ENCODE assay signal across 11 mouse cellular contexts in genomic region chr2:164036520-164037019, GRCm38 (mm10). TPM values are rescaled to one million over a fixed set of nuclear protein-coding genes. Genes with fewer than 3 reads are reported as not detected.
A peak's percentile ranks its signal among the peaks of the same experiment; 100 is the strongest.
DNase-seq lines count a peak whose midpoint lies in the region; ATAC-seq and TF ChIP-seq lines count a peak whose summit lies in the region.
"Had no signal": no experiment of that assay in that cellular context is flagged by ENCODE, and none has a peak within 500 bp of the region (broad histone marks: within the 10 kb centered on the region; RNA-seq: fewer than 3 reads in every experiment).

No protein-coding gene starts in this region.

- peak; percentile 16 for DNase-seq in heart, postnatal 0 days (ENCODE audit: low spot score)
- no peak for DNase-seq in heart, embryonic 10.5 days (ENCODE audit: low spot score)
- DNase-seq in embryonic facial prominence, embryonic 11.5 days (ENCODE audit: low spot score): peak; percentile 17
- DNase-seq in liver, postnatal 0 days: peak; percentile 34
- no peak for DNase-seq in adipocyte (ENCODE audit: low spot score)
- DNase-seq in adrenal gland, postnatal 10 days: no peak
- no peak for DNase-seq in left cerebral cortex, adult 18-20 months (ENCODE audit: low spot score in 2 of 2)

- no peak overlapping the region for H3K4me3 ChIP-seq in heart, postnatal 0 days (ENCODE audit: low read depth, low read length)
- no peak overlapping the region for H3K4me3 ChIP-seq in heart, embryonic 10.5 days
- no peak overlapping the region for H3K4me3 ChIP-seq in ES-Bruce4 (ENCODE audit: low read depth, low read length)
- H3K4me3 ChIP-seq in embryonic facial prominence, embryonic 11.5 days (ENCODE audit: low read depth, low read length): no peak overlapping the region
- H3K4me3 ChIP-seq in liver, postnatal 0 days (ENCODE audit: low read depth, low read length): no peak overlapping the region
- H3K4me3 ChIP-seq: stomach, embryonic 15.5 days had no signal

- 0 out of 2 replicates have a peak, but pooled peaks cover 6% of the 10 kb centered on the region for H3K27me3 ChIP-seq in heart, postnatal 0 days (ENCODE audit: control insufficient read depth, insufficient read depth, low read length)
- peaks cover 4% of the 10 kb centered on the region; the same call in 1 of the 2 replicates for H3K27me3 ChIP-seq in heart, embryonic 10.5 days (ENCODE audit: insufficient read depth, poor library complexity, severe bottlenecking)
- no peaks in the 10 kb centered on the region for H3K27me3 ChIP-seq in ES-Bruce4 (ENCODE audit: control insufficient read depth, insufficient read depth, low read length, poor library complexity, severe bottlenecking)
- no peaks in the 10 kb centered on the region for H3K27me3 ChIP-seq in embryonic facial prominence, embryonic 11.5 days (ENCODE audit: control insufficient read depth, insufficient read depth, low read length)
- H3K27me3 ChIP-seq in liver, postnatal 0 days (ENCODE audit: insufficient read depth, low read length): no peaks in the 10 kb centered on the region
- H3K27me3 ChIP-seq: stomach, embryonic 15.5 days had no signal

- H3K27ac ChIP-seq in heart, postnatal 0 days (ENCODE audit: low read depth): no peak overlapping the region
- H3K27ac ChIP-seq in heart, embryonic 10.5 days: no peak overlapping the region
- H3K27ac ChIP-seq in ES-Bruce4 (ENCODE audit: insufficient read depth, low read length): no peak overlapping the region
- no peak overlapping the region for H3K27ac ChIP-seq in embryonic facial prominence, embryonic 11.5 days (replicated peaks; ENCODE audit: low read depth, low read length)
- H3K27ac ChIP-seq in liver, postnatal 0 days (ENCODE audit: low read depth): no peak overlapping the region
- H3K27ac ChIP-seq: stomach, embryonic 15.5 days had no signal

- TF ChIP-seq CTCF in heart, postnatal 0 days (IDR thresholded peaks at IDR 0.05; ENCODE audit: low read depth): peak; percentile 45
- TF ChIP-seq CTCF in ES-Bruce4 (IDR thresholded peaks at IDR 0.05; ENCODE audit: low read depth, low read length): peak; percentile 62
- peak; percentile 39 for TF ChIP-seq CTCF in liver, postnatal 0 days (IDR thresholded peaks at IDR 0.05; ENCODE audit: low read depth)

- no peak overlapping the region for H3K9ac ChIP-seq in heart, postnatal 0 days (replicated peaks; ENCODE audit: low read depth, low read length)
- H3K9ac ChIP-seq in ES-Bruce4 (ENCODE audit: low read depth, poor library complexity, severe bottlenecking): no peak overlapping the region
- H3K9ac ChIP-seq in embryonic facial prominence, embryonic 11.5 days (replicated peaks; ENCODE audit: low read length): no peak overlapping the region
- no peak overlapping the region for H3K9ac ChIP-seq in liver, postnatal 0 days (replicated peaks)
- H3K9ac ChIP-seq: stomach, embryonic 15.5 days had no signal

- H3K4me1 ChIP-seq in heart, postnatal 0 days (ENCODE audit: control insufficient read depth, insufficient read depth): 0 out of 2 replicates have a peak, but pooled peaks cover 3% of the 10 kb centered on the region
- peaks cover 7% of the 10 kb centered on the region for H3K4me1 ChIP-seq in heart, embryonic 10.5 days
- H3K4me1 ChIP-seq in ES-Bruce4 (ENCODE audit: control insufficient read depth, insufficient read depth, low read length): no peaks in the 10 kb centered on the region
- H3K4me1 ChIP-seq in embryonic facial prominence, embryonic 11.5 days (ENCODE audit: control insufficient read depth, insufficient read depth, low read length): no peaks in the 10 kb centered on the region
- H3K4me1 ChIP-seq in liver, postnatal 0 days (ENCODE audit: insufficient read depth): no peaks in the 10 kb centered on the region
- H3K4me1 ChIP-seq: stomach, embryonic 15.5 days had no signal

- TF ChIP-seq POLR2A in ES-Bruce4 (IDR thresholded peaks at IDR 0.05; ENCODE audit: insufficient read depth, low read length): no peak

- TF ChIP-seq EP300 in heart, postnatal 0 days (IDR thresholded peaks at IDR 0.05; ENCODE audit: low read depth): no peak
- no peak for TF ChIP-seq EP300 in ES-Bruce4 (IDR thresholded peaks at IDR 0.05; ENCODE audit: insufficient read depth, low read depth, low read length)
- TF ChIP-seq EP300 in liver, postnatal 0 days (IDR thresholded peaks at IDR 0.05; ENCODE audit: low read depth): no peak; the same call in 1 of the 2 replicates

- WGBS in heart, postnatal 0 days: 24% methylated on average over 10 of the region's 10 CpGs
- 40% methylated on average over 10 of the region's 10 CpGs for WGBS in heart, embryonic 10.5 days
- 52% methylated on average over 10 of the region's 10 CpGs for WGBS in embryonic facial prominence, embryonic 11.5 days
- WGBS in liver, postnatal 0 days (ENCODE audit: insufficient replicate concordance): 39% methylated on average over 10 of the region's 10 CpGs

- H3K36me3 ChIP-seq in heart, postnatal 0 days (replicated peaks; ENCODE audit: control insufficient read depth, insufficient read depth, low read length): no peaks in the 10 kb centered on the region
- H3K36me3 ChIP-seq in heart, embryonic 10.5 days: no peaks in the 10 kb centered on the region
- no peaks in the 10 kb centered on the region for H3K36me3 ChIP-seq in ES-Bruce4 (ENCODE audit: control insufficient read depth, insufficient read depth, low read length, poor library complexity, severe bottlenecking)
- H3K36me3 ChIP-seq in embryonic facial prominence, embryonic 11.5 days (replicated peaks; ENCODE audit: control insufficient read depth, insufficient read depth, low read depth, low read length): no peaks in the 10 kb centered on the region
- no peaks in the 10 kb centered on the region for H3K36me3 ChIP-seq in liver, postnatal 0 days (replicated peaks; ENCODE audit: insufficient read depth, low read length)
- H3K36me3 ChIP-seq: stomach, embryonic 15.5 days had no signal

- no peak overlapping the region for H3K4me2 ChIP-seq in heart, postnatal 0 days (ENCODE audit: low read depth, low read length)
- H3K4me2 ChIP-seq in embryonic facial prominence, embryonic 11.5 days (ENCODE audit: low read depth, low read length): no peak overlapping the region
- H3K4me2 ChIP-seq in liver, postnatal 0 days (ENCODE audit: low read depth, low read length): no peak overlapping the region
- H3K4me2 ChIP-seq: stomach, embryonic 15.5 days had no signal

- peak; percentile 60 for ATAC-seq in heart, postnatal 0 days (ENCODE audit: insufficient read depth, low read depth)
- ATAC-seq in embryonic facial prominence, embryonic 11.5 days (replicated peaks; ENCODE audit: insufficient number of reproducible peaks, low FRiP score, low TSS enrichment, low read depth): peak; percentile 77
- peak; percentile 78 for ATAC-seq in liver, postnatal 0 days
- ATAC-seq: intestine, embryonic 16.5 days had no signal

- 0 out of 2 replicates have a peak, but pooled peaks cover 4% of the 10 kb centered on the region for H3K9me3 ChIP-seq in heart, postnatal 0 days (replicated peaks; ENCODE audit: control insufficient read depth, low read length)
- H3K9me3 ChIP-seq in heart, embryonic 10.5 days: no peaks in the 10 kb centered on the region
- no peaks in the 10 kb centered on the region for H3K9me3 ChIP-seq in ES-Bruce4 (replicated peaks; ENCODE audit: control insufficient read depth, insufficient read depth, low read length, poor library complexity, severe bottlenecking)
- no peaks in the 10 kb centered on the region for H3K9me3 ChIP-seq in embryonic facial prominence, embryonic 11.5 days (replicated peaks; ENCODE audit: control insufficient read depth, low read length)
- H3K9me3 ChIP-seq in liver, postnatal 0 days (ENCODE audit: low read length): 0 out of 2 replicates have a peak, but pooled peaks cover 3% of the 10 kb centered on the region
- H3K9me3 ChIP-seq: stomach, embryonic 15.5 days had no signal

RNA-seq across cellular contexts. Expression of gene Pabpc1l, which starts 11.3 kb away (rescaled TPM):
- not detected in 2 replicates for total RNA-seq in heart, postnatal 0 days (2014; rRNA removed; ENCODE audit: low replicate concordance)
- 0.56 and 1.0 TPM in 2 replicates for polyA plus RNA-seq in heart, postnatal 0 days (2015; fragmentation: Nextera tagmentation; extraction: Ambion mirVana)
- 0.63 and 1.1 TPM in 2 replicates for polyA plus RNA-seq in heart, embryonic 10.5 days (2016; fragmentation: Nextera tagmentation; extraction: Ambion mirVana)
- 2.5 and 4.2 TPM in 2 replicates for polyA plus RNA-seq in ES-Bruce4 (2011; ENCODE audit: insufficient read depth, insufficient read length, low read depth, missing spikeins)
- 1.4 and 2.2 TPM in 2 replicates for polyA plus RNA-seq in embryonic facial prominence, embryonic 11.5 days (2014; fragmentation: Nextera tagmentation; extraction: Ambion mirVana)
- 0.46 and 0.63 TPM in 2 replicates for polyA plus RNA-seq in liver, postnatal 0 days (2015; fragmentation: Nextera tagmentation; extraction: Ambion mirVana)
- 1 to 10 TPM; 1.9 to 2.5 TPM for total RNA-seq in adrenal gland, postnatal 10 days (2021)
- total RNA-seq in left cerebral cortex, adult 18-20 months (2021): 1 to 10 TPM in 1 of 2 experiments, under 1 TPM in 1; 0.51 to 1.3 TPM
- total RNA-seq: monocyte, adult 5-6 weeks had no signal

RNA-seq across cellular contexts. Expression of gene Stk4, which starts 33.6 kb away (rescaled TPM):
- total RNA-seq in heart, postnatal 0 days (2014; rRNA removed; ENCODE audit: low replicate concordance): 16.6 and 19.4 TPM in 2 replicates
- polyA plus RNA-seq in heart, postnatal 0 days (2015; fragmentation: Nextera tagmentation; extraction: Ambion mirVana): 8.6 TPM in 2 replicates
- 20.5 and 23.6 TPM in 2 replicates for polyA plus RNA-seq in heart, embryonic 10.5 days (2016; fragmentation: Nextera tagmentation; extraction: Ambion mirVana)
- 59.9 and 74.8 TPM in 2 replicates for polyA plus RNA-seq in ES-Bruce4 (2011; ENCODE audit: insufficient read depth, insufficient read length, low read depth, missing spikeins)
- polyA plus RNA-seq in embryonic facial prominence, embryonic 11.5 days (2014; fragmentation: Nextera tagmentation; extraction: Ambion mirVana): 26.5 and 31.4 TPM in 2 replicates
- 9.8 and 10.8 TPM in 2 replicates for polyA plus RNA-seq in liver, postnatal 0 days (2015; fragmentation: Nextera tagmentation; extraction: Ambion mirVana)
- 10 to 100 TPM; 27.9 to 30.1 TPM for total RNA-seq in adrenal gland, postnatal 10 days (2021)
- 10 to 100 TPM; 37.9 to 41.2 TPM for total RNA-seq in left cerebral cortex, adult 18-20 months (2021)

RNA-seq across cellular contexts. Expression of gene Tomm34, which starts 34.4 kb away (rescaled TPM):
- 46.6 and 58.8 TPM in 2 replicates for total RNA-seq in heart, postnatal 0 days (2014; rRNA removed; ENCODE audit: low replicate concordance)
- polyA plus RNA-seq in heart, postnatal 0 days (2015; fragmentation: Nextera tagmentation; extraction: Ambion mirVana): 34.8 and 35.1 TPM in 2 replicates
- 58.7 and 65.0 TPM in 2 replicates for polyA plus RNA-seq in heart, embryonic 10.5 days (2016; fragmentation: Nextera tagmentation; extraction: Ambion mirVana)
- 90.0 and 91.0 TPM in 2 replicates for polyA plus RNA-seq in ES-Bruce4 (2011; ENCODE audit: insufficient read depth, insufficient read length, low read depth, missing spikeins)
- 60.5 and 61.0 TPM in 2 replicates for polyA plus RNA-seq in embryonic facial prominence, embryonic 11.5 days (2014; fragmentation: Nextera tagmentation; extraction: Ambion mirVana)
- polyA plus RNA-seq in liver, postnatal 0 days (2015; fragmentation: Nextera tagmentation; extraction: Ambion mirVana): 11.6 and 13.3 TPM in 2 replicates
- total RNA-seq in adrenal gland, postnatal 10 days (2021): 10 to 100 TPM; 24.6 to 29.5 TPM
- 10 to 100 TPM; 88.4 to 88.7 TPM for total RNA-seq in left cerebral cortex, adult 18-20 months (2021)

RNA-seq across cellular contexts. Expression of gene Ywhab, which starts 41.8 kb away (rescaled TPM):
- 31.8 and 35.0 TPM in 2 replicates for total RNA-seq in heart, postnatal 0 days (2014; rRNA removed; ENCODE audit: low replicate concordance)
- polyA plus RNA-seq in heart, postnatal 0 days (2015; fragmentation: Nextera tagmentation; extraction: Ambion mirVana): 157 and 158 TPM in 2 replicates
- polyA plus RNA-seq in heart, embryonic 10.5 days (2016; fragmentation: Nextera tagmentation; extraction: Ambion mirVana): 274 and 296 TPM in 2 replicates
- polyA plus RNA-seq in ES-Bruce4 (2011; ENCODE audit: insufficient read depth, insufficient read length, low read depth, missing spikeins): 132 and 137 TPM in 2 replicates
- polyA plus RNA-seq in embryonic facial prominence, embryonic 11.5 days (2014; fragmentation: Nextera tagmentation; extraction: Ambion mirVana): 332 and 344 TPM in 2 replicates
- polyA plus RNA-seq in liver, postnatal 0 days (2015; fragmentation: Nextera tagmentation; extraction: Ambion mirVana): 81.1 and 85.8 TPM in 2 replicates
- 100 to 1,000 TPM; 248 to 255 TPM for total RNA-seq in adrenal gland, postnatal 10 days (2021)
- total RNA-seq in left cerebral cortex, adult 18-20 months (2021): 100 to 1,000 TPM; 469 to 487 TPM

Comparison
In these comparisons a context has a peak if more than half of its experiments do, and no peak if none do; other contexts are left out.
1. DNase-seq: peak in heart, postnatal 0 days (single experiment), embryonic facial prominence, embryonic 11.5 days (single experiment) and liver, postnatal 0 days (single experiment); none in heart, embryonic 10.5 days (single experiment), adipocyte (single experiment), adrenal gland, postnatal 10 days (single experiment) and left cerebral cortex, adult 18-20 months (0 of 2).
2. Peak in every context shown above with its lines, with median percentiles within 50 percentile points of each other: ATAC-seq and CTCF ChIP-seq.